Mouse (Mus musculus) liver, embryonic 13.5 days (tissue): ENCODE measurements around the gene Slc43a1. TPM values are rescaled to one million over a fixed set of nuclear protein-coding genes. Genes with fewer than 3 reads are reported as not detected.

ENCODE experiments used
- polyA plus RNA-seq: library from polyadenylated mRNA; unstranded; fragments of >200 nt; fragmentation: Nextera tagmentation; extraction: Ambion mirVana; gene quantifications from 2 replicates; pipeline ENCODE4 v1.2.1, GENCODE M21; 2015

Gene Slc43a1
- polyA plus RNA-seq, 1 experiment from 2014 or later = 138 TPM

Other genes starting within 250 kb of the Slc43a1 start
- 10.8 and 16.7 TPM in 2 replicates for gene Ctnnd1, start 188.1 kb upstream of the Slc43a1 start, polyA plus RNA-seq
- 0.03 and 0.06 TPM in 2 replicates for gene Btbd18, start 179.8 kb upstream of the Slc43a1 start, polyA plus RNA-seq
- 143 and 145 TPM in 2 replicates for gene Selenoh, start 168.1 kb upstream of the Slc43a1 start, polyA plus RNA-seq
- gene Gm28635, start 160.8 kb upstream of the Slc43a1 start, polyA plus RNA-seq = not detected in 2 replicates
- 22.8 and 26.2 TPM in 2 replicates for gene Med19, start 160.4 kb upstream of the Slc43a1 start, polyA plus RNA-seq
- 77.9 and 83.4 TPM in 2 replicates for gene Tmx2, start 159.7 kb upstream of the Slc43a1 start, polyA plus RNA-seq
- gene Zdhhc5, start 123.7 kb upstream of the Slc43a1 start, polyA plus RNA-seq = 15.8 and 22.4 TPM in 2 replicates
- gene Clp1, start 111.5 kb upstream of the Slc43a1 start, polyA plus RNA-seq = 60.3 and 69.1 TPM in 2 replicates
- 57.8 and 64.2 TPM in 2 replicates for gene Ypel4, start 104.8 kb upstream of the Slc43a1 start, polyA plus RNA-seq
- gene Gm19426, start 95.2 kb upstream of the Slc43a1 start, polyA plus RNA-seq = 1.5 and 2.2 TPM in 2 replicates
- 34.0 and 39.6 TPM in 2 replicates for gene Serping1, start 63.4 kb upstream of the Slc43a1 start, polyA plus RNA-seq
- gene Ube2l6, start 40.0 kb upstream of the Slc43a1 start, polyA plus RNA-seq = 404 and 444 TPM in 2 replicates
- gene Smtnl1, start 16.2 kb upstream of the Slc43a1 start, polyA plus RNA-seq = 0.23 and 0.24 TPM in 2 replicates
- 46.8 and 51.5 TPM in 2 replicates for gene Timm10, start 11.9 kb upstream of the Slc43a1 start, polyA plus RNA-seq
- not detected in 2 replicates for gene Rtn4rl2, start 47.9 kb downstream of the Slc43a1 start, polyA plus RNA-seq
- gene Slc43a3, start 97.7 kb downstream of the Slc43a1 start, polyA plus RNA-seq = 120 and 129 TPM in 2 replicates
- gene Prg2, start 141.6 kb downstream of the Slc43a1 start, polyA plus RNA-seq = 59.8 and 60.0 TPM in 2 replicates
- gene Prg3, start 149.4 kb downstream of the Slc43a1 start, polyA plus RNA-seq = 6.3 and 6.5 TPM in 2 replicates
- gene Ssrp1, start 198.4 kb downstream of the Slc43a1 start, polyA plus RNA-seq = 199 and 216 TPM in 2 replicates
- 0.23 and 0.27 TPM in 2 replicates for gene P2rx3, start 198.6 kb downstream of the Slc43a1 start, polyA plus RNA-seq
- gene Tnks1bp1, start 209.2 kb downstream of the Slc43a1 start, polyA plus RNA-seq = 3.4 and 4.9 TPM in 2 replicates